Mouse (Mus musculus): Measurements from ENCODE around the gene Actbl2.

Gene Actbl2

GRCm38 (mm10) chr13:111254713-111255112 is at the start of gene Actbl2:
Gene Actbl2, plus strand, starts transcription at chr13:111255013.
- no peak for DNase-seq (ENCODE audit: low spot score in 2 of 2)

- DNase-seq (ENCODE audit: low spot score in 2 of 2), result no peak
These were observed 44.0 kb upstream of the Actbl2 start for GRCm38 (mm10) chr13:111210649-111211378.

- no peak for DNase-seq (ENCODE audit: low spot score in 2 of 2)
These were observed 26.0 kb upstream of the Actbl2 start for GRCm38 (mm10) chr13:111228768-111229167.

GRCm38 (mm10) chr13:111229541-111229940 is 25.3 kb upstream of the Actbl2 start:
- DNase-seq (ENCODE audit: low spot score in 2 of 2), result no peak

GRCm38 (mm10) chr13:111232416-111232815 is 22.4 kb upstream of the Actbl2 start:
- DNase-seq (ENCODE audit: low spot score in 2 of 2), result peak in 1 of 2 experiments; percentile 33

- DNase-seq (ENCODE audit: low spot score in 2 of 2), result no peak
These were observed 21.5 kb upstream of the Actbl2 start for GRCm38 (mm10) chr13:111233356-111233755.

- no peak for DNase-seq (ENCODE audit: low spot score in 2 of 2)
These were observed 20.2 kb upstream of the Actbl2 start for GRCm38 (mm10) chr13:111234573-111234972.

- DNase-seq (ENCODE audit: low spot score in 2 of 2), result peak in 1 of 2 experiments; percentile 32
These were observed 19.1 kb upstream of the Actbl2 start for GRCm38 (mm10) chr13:111235719-111236166.

- DNase-seq (ENCODE audit: low spot score in 2 of 2), result no peak
These were observed 18.4 kb upstream of the Actbl2 start for GRCm38 (mm10) chr13:111236461-111236864.

GRCm38 (mm10) chr13:111237296-111237695 is 17.5 kb upstream of the Actbl2 start:
- no peak for DNase-seq (ENCODE audit: low spot score in 2 of 2)

GRCm38 (mm10) chr13:111237865-111238465 is 16.8 kb upstream of the Actbl2 start:
- DNase-seq (ENCODE audit: low spot score in 2 of 2), result no peak

- DNase-seq (ENCODE audit: low spot score in 2 of 2), result no peak
These were observed 3.7 kb upstream of the Actbl2 start for GRCm38 (mm10) chr13:111251106-111251505.

GRCm38 (mm10) chr13:111251795-111252194 is 3.0 kb upstream of the Actbl2 start:
- no peak for DNase-seq (ENCODE audit: low spot score in 2 of 2)

- no peak for DNase-seq (ENCODE audit: low spot score in 2 of 2)
These were observed 3.2 kb downstream of the Actbl2 start for GRCm38 (mm10) chr13:111258016-111258415.

- no peak for DNase-seq (ENCODE audit: low spot score in 2 of 2)
These were observed 3.7 kb downstream of the Actbl2 start for GRCm38 (mm10) chr13:111258424-111259092.

- DNase-seq (ENCODE audit: low spot score in 2 of 2), result no peak
These were observed 4.3 kb downstream of the Actbl2 start for GRCm38 (mm10) chr13:111259093-111259491.

- DNase-seq (ENCODE audit: low spot score in 2 of 2), result no peak
These were observed 4.9 kb downstream of the Actbl2 start for GRCm38 (mm10) chr13:111259711-111260110.

- no peak for DNase-seq (ENCODE audit: low spot score in 2 of 2)
These were observed 8.4 kb downstream of the Actbl2 start for GRCm38 (mm10) chr13:111263186-111263585.

GRCm38 (mm10) chr13:111263758-111264157 is 8.9 kb downstream of the Actbl2 start:
- no peak for DNase-seq (ENCODE audit: low spot score in 2 of 2)

- no peak for DNase-seq (ENCODE audit: low spot score in 2 of 2)
These were observed 10.6 kb downstream of the Actbl2 start for GRCm38 (mm10) chr13:111265231-111266000.

GRCm38 (mm10) chr13:111266855-111267254 is 12.0 kb downstream of the Actbl2 start:
- no peak for DNase-seq (ENCODE audit: low spot score in 2 of 2)

GRCm38 (mm10) chr13:111268992-111269391 is 14.2 kb downstream of the Actbl2 start:
- DNase-seq (ENCODE audit: low spot score in 2 of 2), result no peak

Data from frontal cortex, postnatal 36 days (tissue).